Mouse (Mus musculus) induced T-regulatory cell, adult 2 months (primary cell): Measurements from ENCODE around the gene Selenov.

Experiments
- DNase-seq: peaks from one replicate; pipeline ENCODE4 v3.0.0-alpha.2; 2012; ENCODE audit warnings: low read depth

Selenov gene

GRCm38 (mm10) chr7:28290638-28291590 is at the start of gene Selenov:
TSS of gene Selenov (minus strand) at chr7:28291186.
- DNase-seq, result no peak

- DNase-seq, result peak; percentile 83
Measured at GRCm38 (mm10) chr7:28339213-28339917, 48.4 kb upstream of the Selenov start.

GRCm38 (mm10) chr7:28338108-28338998 is 47.4 kb upstream of the Selenov start, which contains the start of gene Supt5:
TSS of gene Supt5 (minus strand) at chr7:28338746.
- peak; percentile 100 for DNase-seq

GRCm38 (mm10) chr7:28335471-28335870 is 44.5 kb upstream of the Selenov start:
- DNase-seq, result no peak

GRCm38 (mm10) chr7:28334534-28334933 is 43.5 kb upstream of the Selenov start:
- DNase-seq, result no peak

- no peak for DNase-seq
Measured at GRCm38 (mm10) chr7:28328260-28328659, 37.3 kb upstream of the Selenov start.

GRCm38 (mm10) chr7:28326457-28326856 is 35.5 kb upstream of the Selenov start:
- peak; percentile 45 for DNase-seq

GRCm38 (mm10) chr7:28325293-28325692 is 34.3 kb upstream of the Selenov start:
- no peak for DNase-seq

- no peak for DNase-seq
Measured at GRCm38 (mm10) chr7:28321974-28322720, 31.2 kb upstream of the Selenov start.

- DNase-seq, result no peak
Measured at GRCm38 (mm10) chr7:28318714-28319113, 27.7 kb upstream of the Selenov start.

GRCm38 (mm10) chr7:28318036-28318435 is 27.1 kb upstream of the Selenov start:
- no peak for DNase-seq

GRCm38 (mm10) chr7:28311926-28312543 is 21.0 kb upstream of the Selenov start, which contains the start of gene Timm50:
TSS of gene Timm50 (minus strand) at chr7:28312072.
- peak; percentile 97 for DNase-seq

- no peak for DNase-seq
Measured at GRCm38 (mm10) chr7:28311151-28311925, 20.4 kb upstream of the Selenov start.

GRCm38 (mm10) chr7:28309737-28310136 is 18.8 kb upstream of the Selenov start:
- DNase-seq, result no peak

GRCm38 (mm10) chr7:28306216-28306615 is 15.2 kb upstream of the Selenov start:
- no peak for DNase-seq

- no peak for DNase-seq
Measured at GRCm38 (mm10) chr7:28305641-28306040, 14.7 kb upstream of the Selenov start.

- peak; percentile 48 for DNase-seq
Measured at GRCm38 (mm10) chr7:28301616-28302433, 10.8 kb upstream of the Selenov start, which contains the start of gene Dll3. TSS of gene Dll3 (minus strand) at chr7:28302238.

- DNase-seq, result peak; percentile 69
Measured at GRCm38 (mm10) chr7:28298837-28299625, 8.0 kb upstream of the Selenov start.
